Mouse (Mus musculus): Measurements from ENCODE around the gene Tshz2.

Gene Tshz2

DNA sequence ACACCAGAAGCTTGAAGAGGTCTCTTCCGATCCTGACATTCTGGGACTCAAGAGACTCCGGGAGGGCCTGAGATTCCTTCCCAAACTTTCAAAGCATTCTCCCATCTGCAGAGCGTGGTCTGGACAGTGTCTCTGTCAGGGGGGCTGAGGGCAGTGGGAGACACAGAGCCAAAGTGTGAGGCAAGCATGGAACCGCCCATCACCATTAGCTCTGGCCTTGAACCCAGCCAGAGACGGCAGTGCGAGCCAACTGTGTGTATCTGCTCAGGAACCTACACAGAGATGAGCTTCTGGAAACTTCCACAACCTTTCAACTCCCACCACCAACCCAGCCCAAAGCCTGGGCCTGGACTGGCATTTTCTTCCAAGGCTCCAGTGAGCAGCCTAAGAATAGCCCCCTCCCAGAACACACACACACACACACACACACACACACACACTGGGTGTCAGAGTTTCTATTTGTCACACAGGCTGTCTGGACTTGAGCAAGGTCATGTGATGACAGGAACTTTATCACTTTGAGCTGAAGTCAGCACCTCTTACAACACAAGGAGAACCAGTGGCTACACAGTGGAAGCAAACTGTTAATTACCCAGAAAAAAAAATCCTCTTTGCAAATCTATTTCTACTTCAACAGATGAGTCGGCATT, 67.2 kb downstream of the Tshz2 start:
- CTCF ChIA-PET, result no interaction called here

GRCm38 (mm10) chr2:169702725-169703486, 70.1 kb downstream of the Tshz2 start:
- CTCF ChIA-PET, result no interaction called here

GRCm38 (mm10) chr2:169721793-169722326, 89.0 kb downstream of the Tshz2 start:
- CTCF ChIA-PET, result no interaction called here

- CTCF ChIA-PET, result no interaction called here
These were observed 89.5 kb downstream of the Tshz2 start for GRCm38 (mm10) chr2:169722341-169722740.

DNA sequence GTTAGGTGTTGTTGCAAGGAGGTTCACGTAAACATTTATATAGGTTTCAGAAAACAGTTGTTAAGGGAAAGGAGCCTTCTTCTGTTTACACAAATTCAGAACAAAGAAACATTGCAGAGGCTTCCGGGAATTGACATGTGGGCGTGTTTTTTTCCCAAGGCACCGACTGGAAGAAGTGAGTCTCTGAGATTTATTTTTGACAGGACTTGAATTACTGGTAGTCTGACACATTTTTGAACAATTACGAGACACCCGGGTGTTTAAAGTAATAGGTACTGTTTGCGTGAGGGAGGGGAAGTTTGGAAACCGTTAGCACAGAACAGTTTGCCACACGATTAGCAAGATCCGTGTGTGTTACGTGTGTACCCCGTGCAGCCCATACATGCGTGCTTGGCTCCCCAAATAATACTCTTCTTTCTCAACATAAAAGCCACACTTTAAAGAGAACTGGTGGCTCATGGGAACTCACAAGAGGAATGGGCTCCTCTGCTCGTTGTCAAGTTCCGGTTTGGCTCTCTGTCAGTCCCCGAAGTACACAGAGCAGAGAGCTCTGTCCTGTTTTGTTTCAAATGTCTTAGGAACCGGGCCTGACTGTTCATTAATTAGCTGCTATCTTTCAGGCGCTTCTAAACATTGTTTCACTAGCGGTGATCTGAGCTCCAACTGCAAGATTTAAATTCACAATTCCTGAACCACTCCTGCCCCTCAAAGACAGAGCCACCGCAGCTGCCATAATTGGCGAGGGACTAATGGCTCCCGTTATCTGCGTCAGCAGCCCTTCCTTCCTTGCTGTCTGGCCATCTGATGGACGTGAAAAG, 91.0 kb downstream of the Tshz2 start:
- CTCF ChIA-PET, result no interaction called here

GRCm38 (mm10) chr2:169728651-169729280, 96.0 kb downstream of the Tshz2 start:
- CTCF ChIA-PET, result no interaction called here

GRCm38 (mm10) chr2:169730551-169730996, 97.8 kb downstream of the Tshz2 start:
- CTCF ChIA-PET, result no interaction called here

GRCm38 (mm10) chr2:169734053-169734452, 101.2 kb downstream of the Tshz2 start:
- CTCF ChIA-PET, result no interaction called here

GRCm38 (mm10) chr2:169735475-169736406, 102.9 kb downstream of the Tshz2 start:
- CTCF ChIA-PET, result interaction anchor here (0.6 kb wide), 1 partner anchor 804 kb away, joined by 4 read pairs; no protein-coding TSS in a partner anchor

GRCm38 (mm10) chr2:169740996-169741395, 108.2 kb downstream of the Tshz2 start:
- CTCF ChIA-PET, result no interaction called here

DNA sequence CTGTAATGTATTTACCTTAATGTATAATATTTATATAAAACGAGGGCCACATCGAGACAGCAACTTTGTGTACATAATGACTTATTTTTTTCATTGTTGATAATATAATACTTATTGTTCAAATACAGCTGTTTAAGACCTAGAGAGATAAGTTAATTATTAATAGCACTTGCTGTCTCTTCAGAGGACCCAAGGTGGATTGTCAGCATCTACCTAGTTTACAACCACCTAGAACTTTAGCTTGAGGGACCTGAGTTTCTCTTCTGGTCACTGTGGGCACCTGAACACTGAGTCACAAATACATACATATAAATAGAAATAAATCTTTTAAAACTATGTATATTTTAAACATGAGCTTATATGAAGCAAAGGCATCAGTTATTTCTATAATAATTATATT, 110.0 kb downstream of the Tshz2 start:
- CTCF ChIA-PET, result no interaction called here

- CTCF ChIA-PET, result no interaction called here
These were observed 110.5 kb downstream of the Tshz2 start for GRCm38 (mm10) chr2:169743294-169743693.

GRCm38 (mm10) chr2:169743910-169744309, 111.1 kb downstream of the Tshz2 start:
- CTCF ChIA-PET, result interaction anchor here (0.6 kb wide), 1 partner anchor 108 kb away, joined by 3 read pairs; no protein-coding TSS in a partner anchor

GRCm38 (mm10) chr2:169747114-169747642, 114.4 kb downstream of the Tshz2 start:
- CTCF ChIA-PET, result no interaction called here

DNA sequence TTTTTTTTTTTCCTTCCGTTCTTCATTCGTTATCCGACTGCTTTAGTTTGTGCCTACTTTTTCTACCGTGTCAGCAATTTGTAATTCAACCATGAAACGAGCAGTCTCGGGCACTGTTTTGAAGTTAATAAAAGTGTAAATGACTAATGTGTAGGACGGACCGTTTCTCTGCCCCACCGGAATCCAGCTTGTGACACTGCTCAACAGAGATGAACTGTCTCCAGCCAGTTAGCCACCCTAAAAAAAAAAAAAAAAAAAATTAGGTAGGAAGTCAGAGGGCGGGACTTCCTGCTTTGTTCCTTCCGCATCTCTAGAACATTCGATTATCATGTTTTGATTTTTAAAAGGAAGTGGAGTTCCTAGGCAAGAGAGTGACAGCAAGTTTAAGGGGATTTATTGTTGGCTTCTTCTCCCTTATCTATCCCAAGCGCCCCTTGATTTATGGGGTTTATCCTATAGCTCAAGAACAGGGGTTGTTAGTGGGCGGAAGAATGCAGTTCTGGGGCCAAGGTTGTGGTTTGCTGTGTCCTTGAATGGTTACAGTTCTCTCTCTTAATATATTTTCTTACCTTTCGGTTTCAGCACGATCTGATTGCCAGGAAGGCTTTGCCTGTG, 116.6 kb downstream of the Tshz2 start:
- CTCF ChIA-PET, result no interaction called here

DNA sequence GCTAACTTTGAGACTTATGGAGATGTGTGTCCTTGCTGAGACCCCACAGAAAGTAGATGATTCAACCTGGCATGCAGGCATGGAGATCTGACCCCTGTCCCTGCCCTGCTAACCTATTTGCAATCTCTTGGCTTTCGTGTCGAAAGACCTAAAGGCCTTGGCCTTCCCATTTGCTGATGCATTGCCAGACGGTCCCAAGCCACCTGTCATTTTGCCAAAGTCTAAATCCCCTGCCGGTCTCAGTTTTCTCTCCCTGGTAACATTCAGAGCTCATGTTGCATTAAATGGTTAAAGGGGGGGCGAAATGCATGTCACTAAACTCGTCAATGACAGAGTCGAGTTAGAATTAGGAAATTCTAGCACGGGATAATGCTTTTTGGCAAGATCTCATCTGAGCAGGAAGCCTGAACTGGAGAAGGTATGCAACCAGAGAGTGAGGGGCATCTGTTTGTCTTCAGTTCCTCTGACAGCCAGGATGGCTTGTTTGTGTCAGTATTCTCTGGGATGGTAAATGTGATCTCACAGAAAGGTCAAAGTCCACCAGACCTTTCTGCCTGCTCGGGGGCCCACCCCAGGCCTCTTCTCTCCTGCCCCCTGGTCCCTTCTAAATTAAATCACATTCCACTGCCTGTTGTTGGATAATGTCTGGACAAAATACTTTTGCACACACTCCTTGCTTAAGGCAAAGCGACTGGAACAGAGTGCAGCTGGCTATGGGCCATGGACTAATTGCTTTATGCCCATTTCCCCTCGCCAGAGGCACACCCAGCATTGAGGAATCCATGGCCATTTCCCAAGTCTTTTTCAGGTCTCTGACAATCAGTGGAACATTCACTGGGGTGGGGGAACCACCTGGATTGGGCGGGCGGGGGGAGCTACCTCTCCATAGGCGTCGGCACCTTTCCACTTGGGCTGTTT, 118.0 kb downstream of the Tshz2 start:
- CTCF ChIA-PET, result no interaction called here

GRCm38 (mm10) chr2:169752126-169752525, 119.3 kb downstream of the Tshz2 start:
- CTCF ChIA-PET, result no interaction called here

GRCm38 (mm10) chr2:169753432-169753831, 120.6 kb downstream of the Tshz2 start:
- CTCF ChIA-PET, result no interaction called here

- CTCF ChIA-PET, result no interaction called here
These were observed 122.3 kb downstream of the Tshz2 start for GRCm38 (mm10) chr2:169755091-169755490.
